Mouse (Mus musculus) bone marrow, adult 2 months (tissue): Measurements from ENCODE around the gene Tnpo3.
"Not testable (repeated sequence)": the region's sequence is repeated elsewhere in the genome, so short reads cannot be mapped to it uniquely, and the experiment has no call there.

Experiments
- CTCF ChIP-seq: fragments of 200-500 bp; IDR thresholded peaks from 2 replicates; pipeline ENCODE4 v1.5.1; 2011; ENCODE audit warnings: low read length, control low read depth; ENCODE audit not compliant: control insufficient read depth, insufficient read depth
- POLR2A ChIP-seq: fragments of 200-500 bp; IDR thresholded peaks from 2 replicates; pipeline ENCODE4 v1.6.1; 2011; ENCODE audit warnings: low read depth, mild to moderate bottlenecking, control low read depth, low read length, borderline replicate concordance; ENCODE audit not compliant: control insufficient read depth

DNA sequence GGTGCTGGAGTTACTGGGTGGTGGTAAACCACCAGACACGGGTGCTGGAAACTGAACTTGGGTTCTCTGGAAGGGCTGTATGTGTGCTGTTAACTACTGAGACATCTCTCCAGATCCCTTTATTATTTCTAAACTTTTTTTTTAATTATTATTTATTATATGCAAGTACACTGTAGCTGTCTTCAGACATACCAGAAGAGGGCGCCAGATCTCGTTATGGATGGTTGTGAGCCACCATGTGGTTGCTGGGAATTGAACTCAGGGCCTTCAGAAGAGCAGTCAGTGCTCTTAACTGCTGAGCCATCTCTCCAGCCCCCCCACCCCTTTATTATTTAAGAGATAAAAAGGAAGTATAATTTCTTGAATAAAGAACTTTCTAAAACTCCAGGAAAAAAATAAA, 33.3 kb downstream of the Tnpo3 start:
- TF ChIP-seq POLR2A, CTCF: not testable (repeated sequence)
